Mouse (Mus musculus): ENCODE data around the gene Ccn1. TPM values are rescaled to one million over a fixed set of nuclear protein-coding genes. Genes with fewer than 3 reads are reported as not detected.
A peak's percentile ranks its signal among the peaks of the same experiment; 100 is the strongest.

Ccn1 gene
- polyA plus RNA-seq, 1 experiment = not detected

DNA sequence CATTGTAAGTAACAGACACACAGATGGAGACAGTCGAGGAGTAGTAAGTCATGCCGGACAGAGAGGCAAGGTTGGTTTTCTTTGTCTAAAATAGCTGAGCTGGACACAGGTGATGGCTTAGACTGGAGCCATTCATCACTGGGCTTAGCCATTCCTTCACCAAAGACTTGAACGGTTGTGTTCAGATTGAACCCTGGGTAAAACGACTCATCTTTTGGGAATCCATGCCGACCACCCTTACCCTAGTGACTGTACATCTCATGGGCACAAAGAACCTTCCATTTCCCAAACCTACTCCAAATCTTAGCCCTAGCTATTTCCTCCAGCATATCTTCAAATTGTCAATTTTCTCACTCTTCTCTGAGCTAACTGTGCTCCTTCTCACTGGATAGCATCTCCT, 30.9 kb upstream of the Ccn1 start:
- no peak overlapping the region for H3K4me3 ChIP-seq (ENCODE audit: insufficient read depth, low read depth, low read length)
- no peak for TF ChIP-seq POLR2A (IDR thresholded peaks at IDR 0.05; ENCODE audit: insufficient read depth, low read depth, low read length)
- no peak overlapping the region for H3K27ac ChIP-seq (ENCODE audit: insufficient read depth, low read depth, low read length)
- H3K4me1 ChIP-seq (ENCODE audit: control insufficient read depth, insufficient read depth, low read length) = peaks cover 5% of the 10 kb centered on the region
- WGBS = 92% methylated on average over 5 of the region's 5 CpGs

DNA sequence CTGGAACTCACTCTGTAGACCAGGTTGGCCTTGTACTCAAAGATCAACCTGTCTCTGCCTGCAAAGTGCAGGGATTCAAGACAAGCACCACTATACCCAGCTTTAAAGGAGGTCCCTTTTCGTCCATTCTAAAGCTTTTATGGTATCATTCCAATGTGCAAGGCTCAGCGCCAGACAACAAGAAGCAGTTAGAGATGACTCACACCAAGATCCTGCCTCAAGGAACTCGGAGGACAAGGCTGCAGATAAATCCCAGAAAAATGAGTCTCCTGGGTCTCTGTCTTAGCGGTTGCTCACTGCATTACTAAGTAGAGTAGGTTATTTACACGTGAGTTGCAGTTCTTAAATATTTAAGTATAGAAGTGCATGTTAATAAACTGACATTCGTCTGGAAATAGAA, 26.4 kb upstream of the Ccn1 start:
- Histone ChIP-seq H3K4me1 (ENCODE audit: control insufficient read depth, insufficient read depth, low read length) (no peaks in the 10 kb centered on the region), H3K4me3 (ENCODE audit: insufficient read depth, low read depth, low read length) (no peak overlapping the region), H3K27ac (ENCODE audit: insufficient read depth, low read depth, low read length) (no peak overlapping the region)
- TF ChIP-seq POLR2A (IDR thresholded peaks at IDR 0.05; ENCODE audit: insufficient read depth, low read depth, low read length) (no peak), CTCF (IDR thresholded peaks at IDR 0.05; ENCODE audit: insufficient read depth, low read depth, low read length) (no peak)
- 56% methylated on average over 6 of the region's 6 CpGs for WGBS

DNA sequence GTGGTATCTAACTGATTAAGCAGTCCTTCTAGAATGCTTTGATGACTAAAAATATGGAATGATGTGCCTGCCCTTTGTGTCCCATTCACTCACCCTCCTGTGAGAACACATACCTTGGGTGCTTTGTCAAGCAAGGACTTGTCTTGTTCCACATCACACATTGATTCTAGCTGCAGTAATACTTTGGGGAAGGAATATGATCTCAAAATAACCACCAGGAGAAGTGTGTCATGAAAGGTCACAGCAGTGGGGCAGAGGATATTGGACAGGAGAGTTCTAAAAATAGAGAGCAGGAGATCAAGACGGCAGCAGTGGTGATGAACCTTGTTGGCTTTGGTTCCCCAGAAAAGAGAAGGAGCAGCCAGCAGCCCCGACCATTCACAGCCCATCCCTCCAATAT, 25.0 kb upstream of the Ccn1 start:
- Histone ChIP-seq H3K27ac (ENCODE audit: insufficient read depth, low read depth, low read length) (no peak overlapping the region), H3K4me3 (ENCODE audit: insufficient read depth, low read depth, low read length) (no peak overlapping the region), H3K4me1 (ENCODE audit: control insufficient read depth, insufficient read depth, low read length) (no peaks in the 10 kb centered on the region)
- TF ChIP-seq POLR2A (IDR thresholded peaks at IDR 0.05; ENCODE audit: insufficient read depth, low read depth, low read length) (no peak), CTCF (IDR thresholded peaks at IDR 0.05; ENCODE audit: insufficient read depth, low read depth, low read length) (no peak)
- 74% methylated on average over 2 of the region's 2 CpGs for WGBS

DNA sequence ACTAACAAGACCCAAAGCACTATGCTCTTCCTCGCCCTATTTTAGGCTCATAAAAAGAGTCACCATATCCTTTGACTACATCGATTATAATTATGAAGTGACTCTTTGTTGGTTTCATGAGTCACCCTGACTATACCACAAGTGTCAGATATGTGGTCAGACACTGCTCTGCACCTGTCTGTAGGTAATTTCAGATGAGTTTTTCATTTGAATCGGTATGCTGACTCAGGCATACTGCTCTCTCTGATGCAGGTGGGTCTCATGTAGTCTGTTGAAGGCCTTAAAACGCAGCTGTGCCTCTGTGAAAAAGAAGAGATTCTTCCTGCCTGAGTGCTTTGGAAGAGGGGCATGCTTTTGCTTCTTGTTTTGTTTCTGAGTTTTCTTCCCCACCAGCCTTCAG, 16.6 kb upstream of the Ccn1 start:
- 94% methylated on average over 4 of the region's 4 CpGs for WGBS
- Histone ChIP-seq H3K27ac (ENCODE audit: insufficient read depth, low read depth, low read length) (no peak overlapping the region), H3K4me3 (ENCODE audit: insufficient read depth, low read depth, low read length) (no peak overlapping the region), H3K4me1 (ENCODE audit: control insufficient read depth, insufficient read depth, low read length) (no peaks in the 10 kb centered on the region)
- no peak for TF ChIP-seq CTCF (IDR thresholded peaks at IDR 0.05; ENCODE audit: insufficient read depth, low read depth, low read length)
- no peak for TF ChIP-seq POLR2A (IDR thresholded peaks at IDR 0.05; ENCODE audit: insufficient read depth, low read depth, low read length)

DNA sequence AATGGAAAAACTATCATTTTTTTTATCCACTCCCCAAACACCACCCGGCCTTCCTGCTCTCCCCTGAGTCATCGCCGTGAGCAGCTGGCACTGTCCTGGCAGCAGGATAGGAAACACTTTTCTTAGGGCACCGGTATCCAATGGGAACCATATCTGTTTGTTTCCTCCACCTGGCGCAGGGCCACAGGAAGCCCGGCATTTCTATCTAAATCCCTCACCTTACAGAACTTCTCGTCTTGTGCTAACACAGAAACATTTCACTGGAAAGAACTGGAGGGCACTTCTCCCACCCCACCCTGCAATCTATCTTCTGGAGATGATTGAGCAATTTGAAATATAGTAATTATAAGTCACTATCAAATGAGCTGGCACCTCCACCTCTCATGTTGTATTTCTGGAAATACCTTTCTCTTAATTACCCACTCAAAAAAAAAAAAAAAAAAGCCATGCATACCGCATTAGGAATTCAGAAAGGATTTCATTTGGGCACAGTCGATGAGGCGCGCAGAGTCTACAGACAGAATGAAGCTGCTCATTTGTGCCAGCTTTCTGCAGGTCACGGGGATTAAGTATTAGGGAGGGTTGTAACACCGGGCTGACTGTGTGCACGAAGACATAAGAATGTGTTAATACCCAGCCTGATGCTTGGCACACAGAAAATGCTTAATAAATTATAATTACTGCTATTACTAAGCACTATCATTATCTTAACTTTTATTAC, 7.4 kb upstream of the Ccn1 start:
- WGBS = 49% methylated on average over 14 of the region's 14 CpGs
- no peak for TF ChIP-seq POLR2A (IDR thresholded peaks at IDR 0.05; ENCODE audit: insufficient read depth, low read depth, low read length)

DNA sequence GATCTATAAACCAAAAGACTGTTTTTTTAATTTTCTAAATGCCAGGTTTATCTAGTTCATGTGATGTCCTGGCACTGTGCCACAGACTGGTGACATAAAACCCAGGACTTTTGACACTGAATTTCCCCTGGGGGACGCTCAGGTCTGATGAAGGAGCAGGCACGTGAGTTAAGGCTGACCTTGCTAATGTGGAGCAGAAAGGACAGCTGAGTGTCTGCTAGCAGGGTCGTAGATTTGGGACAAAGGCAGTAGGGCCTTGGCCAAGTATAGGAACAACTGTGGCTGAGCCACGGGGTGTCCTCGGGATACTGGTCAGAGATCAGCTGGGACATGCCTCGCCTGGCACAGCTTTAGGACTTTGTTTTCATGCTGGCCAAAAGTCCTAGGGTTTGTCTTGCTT, 5.2 kb upstream of the Ccn1 start:
- H3K4me3 ChIP-seq (ENCODE audit: insufficient read depth, low read depth, low read length) = no peak overlapping the region
- H3K4me1 ChIP-seq (ENCODE audit: control insufficient read depth, insufficient read depth, low read length) = peaks cover 15% of the 10 kb centered on the region
- no peak for TF ChIP-seq CTCF (IDR thresholded peaks at IDR 0.05; ENCODE audit: insufficient read depth, low read depth, low read length)
- no peak for TF ChIP-seq POLR2A (IDR thresholded peaks at IDR 0.05; ENCODE audit: insufficient read depth, low read depth, low read length)
- no peak overlapping the region for H3K27ac ChIP-seq (ENCODE audit: insufficient read depth, low read depth, low read length)
- WGBS = 95% methylated on average over 6 of the region's 6 CpGs

More for the DNA sequence above, 7.4 kb upstream of the Ccn1 start:
- H3K4me1 ChIP-seq (ENCODE audit: control insufficient read depth, insufficient read depth, low read length) = peaks cover 9% of the 10 kb centered on the region
- H3K4me3 ChIP-seq (ENCODE audit: insufficient read depth, low read depth, low read length) = no peak overlapping the region
- H3K27ac ChIP-seq (ENCODE audit: insufficient read depth, low read depth, low read length) = no peak overlapping the region

DNA sequence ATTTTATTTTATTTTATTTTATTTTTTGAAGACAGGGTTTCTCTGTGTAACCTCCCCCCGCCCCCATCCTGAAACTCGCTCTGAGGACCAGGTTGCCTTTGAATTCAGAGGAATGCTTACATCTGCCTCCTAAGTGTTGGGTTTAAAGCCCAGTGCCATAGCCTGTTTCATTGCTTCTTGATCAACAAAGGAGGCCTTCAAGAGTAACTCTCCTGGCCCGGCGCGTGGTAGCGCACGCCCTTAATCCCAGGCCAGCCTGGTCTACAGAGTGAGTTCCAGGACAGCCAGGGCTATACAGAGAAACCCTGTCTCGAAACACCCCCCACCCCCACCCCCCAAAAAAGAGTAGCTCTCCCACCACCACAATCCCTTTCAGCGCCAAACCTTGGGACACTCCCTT, 4.2 kb upstream of the Ccn1 start:
- no peak overlapping the region for H3K27ac ChIP-seq (ENCODE audit: insufficient read depth, low read depth, low read length)
- WGBS = 93% methylated on average over 9 of the region's 9 CpGs
- H3K4me1 ChIP-seq (ENCODE audit: control insufficient read depth, insufficient read depth, low read length) = peaks cover 24% of the 10 kb centered on the region
- no peak for TF ChIP-seq POLR2A (IDR thresholded peaks at IDR 0.05; ENCODE audit: insufficient read depth, low read depth, low read length)
- no peak for TF ChIP-seq CTCF (IDR thresholded peaks at IDR 0.05; ENCODE audit: insufficient read depth, low read depth, low read length)
- no peak overlapping the region for H3K4me3 ChIP-seq (ENCODE audit: insufficient read depth, low read depth, low read length)

DNA sequence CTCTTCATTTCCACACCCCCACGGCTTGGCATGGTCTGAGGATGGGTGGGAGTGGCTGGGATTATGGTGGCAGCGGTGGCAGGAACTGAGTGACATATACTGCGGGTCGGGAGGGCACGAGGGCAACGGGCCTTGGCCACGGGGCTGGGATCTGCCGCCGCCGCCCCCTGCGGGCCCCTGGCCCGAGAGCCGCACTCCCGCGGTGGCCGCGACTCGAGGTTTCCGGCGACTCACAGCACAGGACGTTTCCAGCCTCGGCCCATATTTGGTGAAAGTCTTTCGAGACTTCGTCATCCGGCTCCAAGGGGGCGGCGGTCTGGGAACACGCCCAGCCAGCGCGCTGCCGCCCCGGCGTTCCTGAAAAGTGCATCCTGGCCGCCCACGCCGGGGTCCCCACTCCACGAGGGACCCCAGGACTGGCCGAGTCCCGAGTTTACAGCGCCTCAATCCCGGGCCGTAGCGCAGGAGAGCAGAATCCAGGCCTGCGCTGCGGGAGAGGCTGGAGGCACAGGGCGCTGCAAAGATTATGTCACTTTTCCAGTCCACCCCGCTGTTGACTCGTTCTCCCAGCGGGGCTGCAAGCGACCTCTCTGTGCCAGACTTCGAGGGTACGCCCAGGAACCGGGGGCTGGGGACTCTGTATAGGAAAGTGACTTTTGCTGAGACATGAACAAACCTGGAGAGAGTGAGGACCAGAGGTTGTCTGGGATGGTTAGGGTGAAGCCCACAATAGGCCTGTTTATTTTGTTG, 3.6 kb upstream of the Ccn1 start:
- Histone ChIP-seq H3K4me1 (ENCODE audit: control insufficient read depth, insufficient read depth, low read length) (peaks cover 28% of the 10 kb centered on the region), H3K27ac (ENCODE audit: insufficient read depth, low read depth, low read length) (no peak overlapping the region)
- 5% methylated on average over 53 of the region's 53 CpGs for WGBS

DNA sequence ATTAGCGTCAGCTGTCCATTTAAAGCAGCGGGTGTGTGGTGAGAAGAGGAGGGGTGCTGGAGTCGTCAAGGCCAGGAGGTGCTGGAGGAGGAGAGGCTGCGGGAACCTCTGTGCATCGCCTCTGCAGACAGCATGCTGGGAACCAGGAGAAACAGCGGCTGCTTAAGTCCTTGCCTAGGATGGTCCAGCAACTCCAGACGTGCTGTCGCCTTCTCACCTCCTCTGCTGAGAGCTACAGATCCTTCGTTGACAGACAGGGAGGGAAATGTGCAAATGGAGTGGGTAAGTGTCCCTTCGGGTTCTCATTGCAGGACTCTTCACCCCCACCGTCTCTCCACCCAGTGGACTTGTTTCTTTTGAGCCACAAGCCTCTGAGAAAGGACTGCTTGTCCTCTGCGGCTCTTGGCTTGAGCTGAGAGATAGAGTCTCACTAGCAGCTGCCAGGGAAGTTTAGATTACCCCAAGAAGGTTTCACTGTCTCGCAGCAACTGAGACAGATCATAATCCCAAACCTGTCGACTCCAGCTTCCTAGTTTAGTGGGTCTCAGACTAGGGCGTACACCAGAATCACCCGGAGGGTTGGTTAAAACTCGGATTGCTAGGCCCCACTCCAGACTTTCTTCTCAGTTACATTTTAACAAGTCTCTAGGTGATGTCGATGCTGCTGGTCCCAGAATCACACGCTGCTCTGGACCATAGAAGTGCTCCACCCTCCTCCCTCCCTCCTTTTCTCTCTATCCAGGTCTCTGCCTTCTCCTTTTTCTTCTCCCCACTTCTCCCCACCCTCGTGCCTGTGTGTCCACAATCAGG, 2.7 kb upstream of the Ccn1 start:
- H3K4me1 ChIP-seq (ENCODE audit: control insufficient read depth, insufficient read depth, low read length) = peaks cover 31% of the 10 kb centered on the region
- no peak for TF ChIP-seq CTCF (IDR thresholded peaks at IDR 0.05; ENCODE audit: insufficient read depth, low read depth, low read length)
- TF ChIP-seq POLR2A (IDR thresholded peaks at IDR 0.05; ENCODE audit: insufficient read depth, low read depth, low read length) = no peak
- 54% methylated on average over 20 of the region's 20 CpGs for WGBS
- H3K4me3 ChIP-seq (ENCODE audit: insufficient read depth, low read depth, low read length) = peak overlapping the region; percentile 44
- H3K27ac ChIP-seq (ENCODE audit: insufficient read depth, low read depth, low read length) = no peak overlapping the region

More for the DNA sequence above, 3.6 kb upstream of the Ccn1 start:
- peak overlapping the region; percentile 44 for H3K4me3 ChIP-seq (ENCODE audit: insufficient read depth, low read depth, low read length)
- TF ChIP-seq POLR2A (IDR thresholded peaks at IDR 0.05; ENCODE audit: insufficient read depth, low read depth, low read length) (no peak), CTCF (IDR thresholded peaks at IDR 0.05; ENCODE audit: insufficient read depth, low read depth, low read length) (no peak)
